Mouse (Mus musculus): Measurements from ENCODE around the gene Fryl. TPM values are rescaled to one million over a fixed set of nuclear protein-coding genes. Genes with fewer than 3 reads are reported as not detected.
"Not testable (repeated sequence)": the region's sequence is repeated elsewhere in the genome, so short reads cannot be mapped to it uniquely, and the experiment has no call there.

Gene Fryl
- polyA plus RNA-seq, 1 experiment from 2014 or later, result 20.8 TPM

DNA sequence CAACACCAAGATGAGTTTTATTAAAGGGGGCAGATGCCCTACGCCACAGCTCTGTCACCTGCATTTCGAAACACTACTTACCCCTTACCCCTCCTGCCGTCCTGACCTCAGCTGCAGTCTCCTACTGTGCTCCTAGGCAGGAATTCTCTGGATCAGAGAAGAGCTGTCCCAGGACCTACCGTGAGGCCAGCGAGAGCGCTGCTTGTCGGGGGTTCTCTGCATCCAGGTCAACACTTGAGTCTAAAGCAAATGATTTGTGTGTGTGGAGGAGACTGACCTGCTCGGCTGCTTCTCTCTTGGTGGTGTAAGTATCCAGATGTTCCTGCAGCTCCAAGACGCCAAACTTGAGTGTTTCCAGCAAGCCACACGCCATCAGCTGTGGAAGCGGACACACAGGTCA, 223.9 kb downstream of the Fryl start:
- WGBS, result 85% methylated on average over 11 of the region's 11 CpGs
- no peak overlapping the region for H3K4me3 ChIP-seq (ENCODE audit: low read depth, low read length)
- no peaks in the 10 kb centered on the region for H3K27me3 ChIP-seq (ENCODE audit: control insufficient read depth, insufficient read depth, low read length)
- ATAC-seq (ENCODE audit: low FRiP score, low TSS enrichment) (no peak), DNase-seq (ENCODE audit: low spot score) (no peak)
- H3K9me3 ChIP-seq (ENCODE audit: control insufficient read depth, low read length), result no peaks in the 10 kb centered on the region
- H3K4me2 ChIP-seq (replicated peaks; ENCODE audit: low read depth), result no peak overlapping the region
- TF ChIP-seq EP300 (optimal IDR thresholded peaks at IDR 0.05), result no peak
- no peak for TF ChIP-seq CTCF (IDR thresholded peaks at IDR 0.05; ENCODE audit: low read depth)
- no peak overlapping the region for H3K27ac ChIP-seq (replicated peaks)
- H3K9ac ChIP-seq (ENCODE audit: low read length), result no peak overlapping the region
- no peaks in the 10 kb centered on the region for H3K4me1 ChIP-seq (replicated peaks; ENCODE audit: control insufficient read depth, insufficient read depth)
- H3K36me3 ChIP-seq (ENCODE audit: control insufficient read depth, insufficient read depth, low read length), result peaks cover 39% of the 10 kb centered on the region

DNA sequence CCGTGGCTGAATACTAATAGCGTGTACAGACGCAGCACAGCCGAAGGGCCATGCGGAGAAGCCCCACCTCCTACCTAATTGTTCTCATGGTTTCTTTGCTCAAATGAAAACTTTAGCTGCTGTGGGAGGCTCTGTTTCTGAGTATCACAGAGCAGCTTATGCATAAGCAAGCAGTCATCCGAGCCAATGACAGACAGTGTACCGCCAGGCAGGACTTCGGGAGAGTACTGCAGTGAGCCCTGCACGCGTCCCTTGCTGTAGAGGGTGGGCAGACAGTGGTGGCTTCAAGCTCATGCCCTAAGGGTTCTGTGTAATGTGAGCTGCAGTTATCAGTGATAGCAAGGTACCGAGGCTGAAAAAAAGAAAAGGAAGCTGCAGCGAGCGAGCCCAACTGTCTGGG, 227.8 kb downstream of the Fryl start:
- 80% methylated on average over 13 of the region's 13 CpGs for WGBS
- H3K36me3 ChIP-seq (ENCODE audit: control insufficient read depth, insufficient read depth, low read length), result peaks cover 30% of the 10 kb centered on the region

DNA sequence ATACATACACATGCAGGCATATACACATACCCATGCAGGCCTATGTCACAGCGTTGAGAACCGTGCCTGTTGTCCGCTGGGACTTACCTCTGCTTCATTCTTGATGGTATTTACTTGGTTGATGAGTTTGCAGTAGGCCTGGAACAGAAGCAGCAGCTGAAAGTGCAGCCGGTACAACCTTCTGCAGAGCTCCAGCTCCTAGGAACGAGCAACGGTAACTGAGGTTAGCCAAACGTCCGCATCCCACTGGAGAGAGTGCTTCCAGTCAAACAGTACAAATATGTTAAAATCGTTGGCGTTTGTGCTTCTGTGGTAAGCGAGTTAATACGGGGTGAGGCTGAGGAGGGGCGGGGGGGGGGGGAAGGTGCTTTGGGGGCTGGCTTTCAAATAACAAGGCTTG, 232.6 kb downstream of the Fryl start:
- Histone ChIP-seq H3K4me2 (replicated peaks; ENCODE audit: low read depth) (no peak overlapping the region), H3K9me3 (ENCODE audit: control insufficient read depth, low read length) (no peaks in the 10 kb centered on the region), H3K27me3 (ENCODE audit: control insufficient read depth, insufficient read depth, low read length) (no peaks in the 10 kb centered on the region), H3K9ac (ENCODE audit: low read length) (no peak overlapping the region), H3K36me3 (ENCODE audit: control insufficient read depth, insufficient read depth, low read length) (peaks cover 11% of the 10 kb centered on the region; the same call in 1 of the 2 replicates), H3K4me1 (replicated peaks; ENCODE audit: control insufficient read depth, insufficient read depth) (no peaks in the 10 kb centered on the region), H3K4me3 (ENCODE audit: low read depth, low read length) (no peak overlapping the region), H3K27ac (replicated peaks) (no peak overlapping the region)
- TF ChIP-seq EP300 (optimal IDR thresholded peaks at IDR 0.05), result no peak
- no peak for TF ChIP-seq CTCF (IDR thresholded peaks at IDR 0.05; ENCODE audit: low read depth)
- 90% methylated on average over 13 of the region's 13 CpGs for WGBS
- no peak for ATAC-seq (ENCODE audit: low FRiP score, low TSS enrichment)
- no peak for DNase-seq (ENCODE audit: low spot score)

More for the DNA sequence above, 227.8 kb downstream of the Fryl start:
- TF ChIP-seq CTCF (IDR thresholded peaks at IDR 0.05; ENCODE audit: low read depth) (no peak), EP300 (optimal IDR thresholded peaks at IDR 0.05) (no peak)
- no peak for ATAC-seq (ENCODE audit: low FRiP score, low TSS enrichment)
- H3K4me2 ChIP-seq (replicated peaks; ENCODE audit: low read depth), result no peak overlapping the region
- H3K9ac ChIP-seq (ENCODE audit: low read length), result no peak overlapping the region
- H3K4me1 ChIP-seq (replicated peaks; ENCODE audit: control insufficient read depth, insufficient read depth), result no peaks in the 10 kb centered on the region
- no peak overlapping the region for H3K4me3 ChIP-seq (ENCODE audit: low read depth, low read length)
- no peaks in the 10 kb centered on the region for H3K9me3 ChIP-seq (ENCODE audit: control insufficient read depth, low read length)
- H3K27ac ChIP-seq (replicated peaks), result no peak overlapping the region
- H3K27me3 ChIP-seq (ENCODE audit: control insufficient read depth, insufficient read depth, low read length), result no peaks in the 10 kb centered on the region
- DNase-seq (ENCODE audit: low spot score), result no peak

DNA sequence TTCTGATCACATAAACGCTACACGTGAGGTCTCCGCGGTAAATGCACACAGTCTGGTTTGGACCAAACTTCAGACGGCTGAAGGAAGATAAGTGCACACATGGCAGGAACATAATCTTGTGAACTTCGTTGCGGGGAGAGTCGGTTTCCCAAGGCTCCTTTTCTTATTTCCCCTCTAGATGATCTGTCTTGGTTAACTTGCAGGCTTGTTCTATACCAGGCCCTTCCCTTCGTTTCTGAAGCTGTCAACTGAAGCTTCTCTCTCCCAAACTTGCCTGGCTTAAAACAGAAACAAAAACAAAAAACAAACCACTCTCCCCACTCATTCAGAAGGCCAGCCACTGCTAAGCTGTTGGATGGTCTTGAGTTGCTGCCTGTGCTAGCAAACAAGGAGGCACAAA, 241.7 kb downstream of the Fryl start:
- Histone ChIP-seq H3K36me3 (ENCODE audit: control insufficient read depth, insufficient read depth, low read length) (no peaks in the 10 kb centered on the region), H3K27me3 (ENCODE audit: control insufficient read depth, insufficient read depth, low read length) (no peaks in the 10 kb centered on the region)

DNA sequence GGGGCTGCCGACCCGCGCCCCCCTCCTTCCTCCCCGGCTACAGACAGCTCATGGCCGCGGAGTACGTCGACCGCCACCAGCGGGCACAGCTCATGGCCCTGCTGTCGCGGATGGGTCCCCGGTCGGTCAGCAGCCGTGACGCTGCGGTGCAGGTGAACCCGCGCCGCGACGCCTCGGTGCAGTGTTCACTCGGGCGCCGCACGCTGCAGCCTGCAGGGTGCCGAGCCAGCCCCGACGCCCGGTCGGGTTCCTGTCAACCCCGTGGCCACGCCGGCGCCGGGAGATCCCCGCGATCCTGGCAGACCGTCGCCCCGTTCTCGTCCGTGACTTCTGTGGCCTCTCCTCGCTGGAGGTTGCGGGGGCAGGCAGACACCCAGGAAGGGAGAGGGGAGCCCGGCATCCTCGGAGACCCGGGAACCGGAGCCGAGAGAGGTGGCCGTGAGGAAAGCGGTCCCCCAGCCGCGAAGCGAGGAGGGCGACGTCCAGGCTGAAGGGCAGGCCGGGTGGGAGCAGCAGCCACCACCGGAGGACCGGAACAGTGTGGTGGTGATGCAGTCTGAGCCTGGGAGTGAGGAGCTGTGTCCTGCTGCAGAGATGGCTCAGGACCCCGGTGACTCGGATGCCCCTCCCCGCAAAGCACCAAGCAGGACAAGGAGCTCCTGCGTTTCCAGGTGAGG, 242.7 kb downstream of the Fryl start:
- H3K27ac ChIP-seq (replicated peaks); H3K36me3 ChIP-seq (ENCODE audit: control insufficient read depth, insufficient read depth, low read length); H3K27me3 ChIP-seq (ENCODE audit: control insufficient read depth, insufficient read depth, low read length); H3K4me1 ChIP-seq (replicated peaks; ENCODE audit: control insufficient read depth, insufficient read depth); H3K9me3 ChIP-seq (ENCODE audit: control insufficient read depth, low read length): not testable (repeated sequence)
- WGBS, result 4% methylated on average over 31 of the region's 65 CpGs
- DNase-seq (ENCODE audit: low spot score), result peak; percentile 25
- ATAC-seq (ENCODE audit: low FRiP score, low TSS enrichment), result peak; percentile 67
- H3K4me2 ChIP-seq (replicated peaks; ENCODE audit: low read depth), result peak overlapping the region; percentile 53
- H3K9ac ChIP-seq (ENCODE audit: low read length), result peak overlapping the region; percentile 53
- H3K4me3 ChIP-seq (ENCODE audit: low read depth, low read length), result peak overlapping the region; percentile 34

More for the DNA sequence above, 241.7 kb downstream of the Fryl start:
- DNase-seq (ENCODE audit: low spot score), result no peak
- Histone ChIP-seq H3K9me3 (ENCODE audit: control insufficient read depth, low read length) (no peaks in the 10 kb centered on the region), H3K4me2 (replicated peaks; ENCODE audit: low read depth) (no peak overlapping the region), H3K4me1 (replicated peaks; ENCODE audit: control insufficient read depth, insufficient read depth) (no peaks in the 10 kb centered on the region), H3K4me3 (ENCODE audit: low read depth, low read length) (no peak overlapping the region), H3K9ac (ENCODE audit: low read length) (no peak overlapping the region), H3K27ac (replicated peaks) (no peak overlapping the region)
- WGBS, result 46% methylated on average over 9 of the region's 9 CpGs
- no peak for ATAC-seq (ENCODE audit: low FRiP score, low TSS enrichment)
- no peak for TF ChIP-seq CTCF (IDR thresholded peaks at IDR 0.05; ENCODE audit: low read depth)
- TF ChIP-seq EP300 (optimal IDR thresholded peaks at IDR 0.05), result no peak

DNA sequence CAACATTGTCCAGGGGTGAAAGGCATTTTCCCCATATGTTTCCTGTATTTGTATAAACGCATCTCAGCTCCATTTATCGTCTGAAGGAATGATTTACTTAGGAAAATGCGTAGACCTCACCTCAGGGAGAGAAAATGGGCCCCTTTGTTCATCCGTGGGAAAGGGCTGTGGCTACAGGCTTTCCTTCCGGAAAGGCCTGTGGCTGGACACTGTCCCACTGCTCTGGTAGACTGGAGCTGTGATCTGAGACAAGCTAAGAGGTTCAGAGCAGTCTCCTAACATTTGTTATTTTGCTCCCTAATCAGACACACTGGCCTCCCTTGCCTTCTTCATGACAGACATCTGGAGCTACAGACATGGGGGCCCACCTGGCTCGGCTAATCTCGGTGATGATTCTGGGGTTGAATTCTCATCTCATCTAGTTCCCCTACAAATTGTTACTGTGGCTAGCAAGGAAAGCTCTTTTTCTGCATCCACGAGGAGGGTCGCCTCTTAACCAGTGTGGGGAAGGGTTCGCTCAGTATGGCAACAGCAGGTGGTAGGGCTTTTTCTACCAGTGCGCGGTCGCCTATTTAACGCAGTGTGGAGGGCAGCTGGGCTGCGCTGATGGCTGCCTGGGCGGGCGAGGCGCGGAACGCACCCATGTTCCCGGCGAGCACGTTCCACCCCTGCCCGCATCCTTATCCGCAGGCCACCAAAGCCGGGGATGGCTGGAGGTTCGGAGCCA, 243.4 kb downstream of the Fryl start:
- DNase-seq (ENCODE audit: low spot score), result peak; percentile 16
- not testable (repeated sequence) for H3K9me3 ChIP-seq (ENCODE audit: control insufficient read depth, low read length); H3K27me3 ChIP-seq (ENCODE audit: control insufficient read depth, insufficient read depth, low read length); ATAC-seq (ENCODE audit: low FRiP score, low TSS enrichment); H3K4me1 ChIP-seq (replicated peaks; ENCODE audit: control insufficient read depth, insufficient read depth); H3K27ac ChIP-seq (replicated peaks); H3K9ac ChIP-seq (ENCODE audit: low read length); H3K36me3 ChIP-seq (ENCODE audit: control insufficient read depth, insufficient read depth, low read length)
- WGBS, result 33% methylated on average over 22 of the region's 27 CpGs
- H3K4me3 ChIP-seq (ENCODE audit: low read depth, low read length), result peak overlapping the region; percentile 34
- peak overlapping the region; percentile 53 for H3K4me2 ChIP-seq (replicated peaks; ENCODE audit: low read depth)

DNA sequence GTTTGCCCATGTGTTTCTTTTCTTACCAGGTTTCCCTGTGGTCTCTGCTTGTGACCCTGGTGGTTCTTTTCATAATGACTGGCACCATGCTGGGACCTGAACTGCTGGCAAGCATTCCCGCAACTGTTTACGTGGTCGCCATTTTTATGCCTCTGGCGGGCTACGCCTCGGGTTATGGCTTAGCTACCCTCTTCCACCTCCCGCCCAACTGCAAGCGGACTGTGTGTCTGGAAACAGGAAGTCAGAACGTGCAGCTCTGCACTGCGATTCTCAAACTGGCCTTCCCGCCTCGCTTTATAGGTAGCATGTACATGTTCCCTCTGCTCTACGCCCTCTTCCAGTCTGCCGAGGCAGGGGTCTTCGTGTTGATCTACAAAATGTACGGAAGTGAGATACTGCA, 244.6 kb downstream of the Fryl start:
- not testable (repeated sequence) for H3K4me3 ChIP-seq (ENCODE audit: low read depth, low read length); DNase-seq (ENCODE audit: low spot score); H3K4me1 ChIP-seq (replicated peaks; ENCODE audit: control insufficient read depth, insufficient read depth); H3K36me3 ChIP-seq (ENCODE audit: control insufficient read depth, insufficient read depth, low read length); ATAC-seq (ENCODE audit: low FRiP score, low TSS enrichment); H3K9ac ChIP-seq (ENCODE audit: low read length); H3K9me3 ChIP-seq (ENCODE audit: control insufficient read depth, low read length); H3K27me3 ChIP-seq (ENCODE audit: control insufficient read depth, insufficient read depth, low read length); H3K27ac ChIP-seq (replicated peaks); H3K4me2 ChIP-seq (replicated peaks; ENCODE audit: low read depth)
- 89% methylated on average over 14 of the region's 16 CpGs for WGBS
